Mouse (Mus musculus) brain, embryonic 14.5 days (tissue): Measurements from ENCODE around the gene B3galt1. TPM values are rescaled to one million over a fixed set of nuclear protein-coding genes. Genes with fewer than 3 reads are reported as not detected.

Experiments
- DNase-seq: peaks from one replicate; pipeline ENCODE4 v3.0.0-alpha.2; 2011; ENCODE audit warnings: low read depth
- CTCF ChIP-seq: fragments of 200-500 bp; IDR thresholded peaks from 2 replicates; pipeline ENCODE4 v1.5.1; 2012; ENCODE audit warnings: inconsistent platforms, mild to moderate bottlenecking, moderate library complexity, borderline replicate concordance; ENCODE audit not compliant: insufficient read depth, insufficient read length; ENCODE audit errors: extremely low read depth
- POLR2A ChIP-seq: fragments of 200-500 bp; IDR thresholded peaks from 2 replicates; pipeline ENCODE4 v1.6.1; 2012; ENCODE audit warnings: mild to moderate bottlenecking, inconsistent platforms, borderline replicate concordance; ENCODE audit not compliant: poor library complexity, insufficient read depth, insufficient read length, severe bottlenecking; ENCODE audit errors: extremely low read depth
- polyA plus RNA-seq: library from polyadenylated mRNA; depleted of rRNA; stranded (reverse); fragments of >200 nt; gene quantifications from 2 replicates; pipeline ENCODE4 v1.2.3, GENCODE M21; 2012; rRNA removed

Gene B3galt1
- polyA plus RNA-seq, 1 experiment = 24.3 TPM

- no peak for TF ChIP-seq CTCF
- DNase-seq = no peak
These were observed 552.4 kb downstream of the B3galt1 start for GRCm38 (mm10) chr2:68118076-68118475.

DNA sequence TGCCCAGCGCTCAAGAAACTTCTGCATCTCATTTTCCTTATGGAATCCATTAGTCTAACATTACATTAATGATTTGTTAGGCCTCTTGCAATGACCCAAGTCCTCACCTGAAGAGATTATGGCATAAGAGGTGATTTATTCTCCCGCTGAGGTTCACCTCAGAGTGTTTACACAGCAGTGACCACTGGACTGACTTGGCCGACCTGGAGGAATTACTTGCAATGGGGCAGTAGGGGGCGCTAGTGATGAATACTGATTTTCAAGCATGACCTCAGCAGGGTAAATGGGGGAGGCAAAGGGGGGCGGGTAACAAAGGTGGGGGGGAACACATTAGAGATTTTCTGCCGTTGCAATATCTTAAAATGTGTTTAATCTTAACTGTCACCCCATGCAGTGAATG is 559.1 kb downstream of the B3galt1 start:
- DNase-seq = no peak
- TF ChIP-seq POLR2A (no peak), CTCF (peak; percentile 37; the same call in 1 of the 2 replicates)

- DNase-seq = no peak
- TF ChIP-seq CTCF (no peak), POLR2A (no peak)
These were observed 575.4 kb downstream of the B3galt1 start for GRCm38 (mm10) chr2:68141094-68141493.

DNA sequence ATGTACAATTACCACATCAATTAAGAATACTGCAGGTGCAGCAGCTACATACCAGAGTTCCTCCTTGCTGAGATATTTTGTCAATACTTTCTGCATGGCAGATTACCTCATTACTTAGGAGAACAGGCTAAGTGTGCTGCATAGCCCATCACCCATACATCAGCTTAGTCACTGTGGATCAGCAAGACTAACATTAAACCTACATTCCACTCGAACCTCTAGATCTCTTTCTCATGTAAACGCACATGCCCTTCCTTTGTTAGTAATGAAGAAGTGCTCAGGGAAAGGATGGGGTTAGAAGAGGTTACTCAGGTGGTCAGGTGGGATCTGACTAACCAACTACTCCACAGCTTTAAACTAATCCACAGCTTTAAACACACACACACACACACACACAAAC is 577.6 kb downstream of the B3galt1 start:
- TF ChIP-seq POLR2A (no peak), CTCF (no peak)
- DNase-seq = no peak

- no peak for DNase-seq
These were observed 594.1 kb downstream of the B3galt1 start for GRCm38 (mm10) chr2:68159751-68160150.

DNA sequence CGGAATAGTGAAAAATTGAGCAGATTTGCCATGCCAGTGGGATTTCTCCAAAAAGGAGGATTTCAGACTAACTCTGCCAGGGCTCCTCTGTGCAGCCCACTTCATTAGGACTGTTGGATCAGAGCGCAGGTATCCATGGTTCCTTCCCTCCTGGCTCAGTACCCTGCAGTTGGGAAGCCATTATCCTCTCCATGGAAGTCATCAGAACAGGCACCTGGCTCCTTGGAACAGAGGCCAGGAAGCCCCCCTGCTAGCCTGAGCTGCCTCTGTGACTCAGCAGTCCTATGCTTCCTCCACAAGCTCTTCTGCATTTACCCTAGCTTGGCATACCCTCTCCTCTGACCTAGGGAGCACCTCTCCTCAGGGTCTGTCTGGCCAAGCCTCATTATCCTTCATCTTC is 594.9 kb downstream of the B3galt1 start:
- DNase-seq = no peak

More at GRCm38 (mm10) chr2:68159751-68160150, 594.1 kb downstream of the B3galt1 start:
- TF ChIP-seq POLR2A = no peak
- TF ChIP-seq CTCF = no peak

GRCm38 (mm10) chr2:68162012-68162411 is 596.3 kb downstream of the B3galt1 start:
- DNase-seq = no peak
- TF ChIP-seq POLR2A (no peak), CTCF (no peak)

More for the DNA sequence above, 594.9 kb downstream of the B3galt1 start:
- TF ChIP-seq POLR2A = no peak
- TF ChIP-seq CTCF = no peak

- DNase-seq = no peak
- TF ChIP-seq CTCF (no peak), POLR2A (no peak)
These were observed 605.6 kb downstream of the B3galt1 start for GRCm38 (mm10) chr2:68171306-68171705.

Other genes starting within 250 kb of the B3galt1 start
- gene Gm21830, start 152.1 kb upstream of the B3galt1 start, polyA plus RNA-seq = not detected in 2 replicates
- not detected in 2 replicates for gene Gm26727, start 132.7 kb upstream of the B3galt1 start, polyA plus RNA-seq
- not detected in 2 replicates for gene Xirp2, start 119.9 kb upstream of the B3galt1 start, polyA plus RNA-seq